Mouse (Mus musculus) embryonic facial prominence, embryonic 14.5 days (tissue): ENCODE measurements at regions not wholly inside any gene's neighbourhood (a gene's known extent, or its start where the extent isn't known, plus 50 kb on each side); places are given as distances from the start of the nearest gene placed in this dataset.

ENCODE experiments used
- ATAC-seq: fragments of 200-750 bp; cut with Nextera tagmentation; 2 replicates; pipeline ENCODE4 v1.8.0; 2017; ENCODE audit warnings: low read depth, moderate number of reproducible peaks, moderate TSS enrichment
- DNase-seq: peaks from one replicate; pipeline ENCODE4 v3.0.0-alpha.2; 2015; ENCODE audit warnings: low spot score
- H3K27ac ChIP-seq: fragments of 300-500 bp; sonication (generic); replicated peaks from 2 replicates; pipeline ENCODE4 v1.5.1; 2014; ENCODE audit warnings: low read depth, mild to moderate bottlenecking, low read length, moderate library complexity
- H3K27me3 ChIP-seq: fragments of 300-500 bp; sonication (generic); replicated peaks from 2 replicates; pipeline ENCODE4 v1.6.1; 2014; ENCODE audit warnings: low read length; ENCODE audit not compliant: control insufficient read depth, insufficient read depth
- H3K36me3 ChIP-seq: fragments of 300-500 bp; sonication (generic); 2 replicates; pipeline ENCODE4 v1.6.1; 2014; ENCODE audit warnings: low read length, mixed read lengths; ENCODE audit not compliant: control insufficient read depth, insufficient read depth
- H3K4me1 ChIP-seq: fragments of 300-500 bp; sonication (generic); 2 replicates; pipeline ENCODE4 v1.6.1; 2014; ENCODE audit warnings: antibody characterized with exemption, low read length; ENCODE audit not compliant: control insufficient read depth, insufficient read depth
- H3K4me2 ChIP-seq: fragments of 300-500 bp; sonication (generic); 2 replicates; pipeline ENCODE4 v1.6.1; 2014; ENCODE audit warnings: low read depth, mild to moderate bottlenecking, low read length, moderate library complexity, mixed read lengths
- H3K4me3 ChIP-seq: fragments of 300-500 bp; sonication (generic); 2 replicates; pipeline ENCODE4 v1.5.1; 2014; ENCODE audit warnings: low read depth, mild to moderate bottlenecking, low read length
- H3K9ac ChIP-seq: fragments of 300-500 bp; sonication (generic); 2 replicates; pipeline ENCODE4 v1.6.1; 2014; ENCODE audit warnings: low read depth, mild to moderate bottlenecking, low read length, moderate library complexity, mixed read lengths
- H3K9me3 ChIP-seq: fragments of 300-500 bp; sonication (generic); 2 replicates; pipeline ENCODE4 v1.6.1; 2016; ENCODE audit warnings: low read length; ENCODE audit not compliant: control insufficient read depth
- WGBS: fragments of 180-500 bp; shearing (Covaris S2); extraction: QIAGEN DNeasy Blood & Tissue Kit; methylation state at CpG from one replicate; pipeline ENCODE4 v1.1.7; 2014; 5-methylcytosine and 5-hydroxymethylcytosine counted together

DNA sequence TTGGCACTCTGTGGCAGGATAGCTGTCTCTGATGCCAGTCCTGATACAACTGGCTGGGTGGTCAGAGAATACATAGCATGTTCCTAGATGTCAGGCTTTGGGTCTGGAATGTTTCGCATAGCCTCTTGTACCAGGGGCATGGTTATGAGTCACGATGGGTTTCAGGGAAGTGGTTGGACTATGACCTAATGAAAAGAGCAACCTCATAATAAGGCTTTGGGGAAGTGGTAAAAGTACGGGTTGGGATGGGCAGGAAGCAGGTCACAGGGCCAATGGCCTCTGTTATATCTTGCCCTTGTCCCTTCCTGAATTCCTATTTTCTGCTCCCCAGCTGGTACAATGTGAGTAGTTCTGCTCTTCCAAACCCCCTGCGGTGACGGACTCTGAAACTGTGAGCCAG, 59.5 kb upstream of the Pitx1 start:
- no peaks in the 10 kb centered on the region for H3K9me3 ChIP-seq
- H3K27me3 ChIP-seq = no peaks in the 10 kb centered on the region; the same call in 1 of the 2 replicates
- no peak for ATAC-seq
- no peak overlapping the region for H3K4me2 ChIP-seq
- H3K4me1 ChIP-seq = peaks cover 12% of the 10 kb centered on the region; the same call in 1 of the 2 replicates
- no peak overlapping the region for H3K4me3 ChIP-seq
- 87% methylated on average over 5 of the region's 5 CpGs for WGBS
- no peaks in the 10 kb centered on the region for H3K36me3 ChIP-seq
- H3K9ac ChIP-seq = no peak overlapping the region
- DNase-seq = no peak
- H3K27ac ChIP-seq = no peak overlapping the region

DNA sequence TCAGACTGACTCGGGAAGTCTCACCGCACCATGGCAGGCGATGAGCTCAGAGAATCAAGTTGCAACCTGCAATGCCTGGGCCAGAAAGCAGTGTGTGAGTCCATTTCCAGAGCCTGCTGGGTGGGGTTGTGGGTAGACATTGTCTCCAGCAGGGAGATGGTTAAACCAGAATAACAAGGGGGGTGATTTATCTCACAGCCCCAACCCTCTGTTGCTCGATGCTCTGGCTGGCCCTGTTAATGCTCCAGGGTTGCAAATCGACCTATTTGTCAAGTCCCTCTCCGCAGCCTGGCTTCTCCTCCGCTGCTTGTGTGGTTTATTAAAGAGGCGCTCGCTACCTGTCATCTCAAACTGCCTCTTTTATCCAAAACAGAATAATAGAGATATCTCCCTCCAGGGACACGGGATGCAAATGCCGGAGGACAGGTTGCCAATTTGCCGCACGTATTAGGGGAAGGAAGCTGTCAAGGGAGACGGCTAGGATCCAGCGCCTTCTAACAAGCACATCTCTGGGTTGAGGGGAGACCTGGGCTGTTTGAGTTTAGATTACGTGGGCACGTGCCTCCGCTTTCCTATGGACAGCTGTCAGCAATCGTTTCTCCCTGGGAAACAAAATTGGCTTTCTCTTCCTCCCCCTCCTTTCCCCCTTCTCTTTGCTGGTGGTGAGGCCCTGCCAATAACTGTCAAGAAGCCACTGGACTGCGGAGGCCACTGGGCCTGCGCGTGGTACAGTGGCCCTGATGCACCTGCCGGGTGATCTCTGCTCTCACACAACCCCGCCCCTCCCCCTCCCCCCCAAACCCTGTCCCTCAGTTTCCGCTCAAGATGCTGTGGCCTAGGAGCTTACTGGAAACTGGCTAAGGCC, 57.4 kb upstream of the Pitx1 start:
- DNase-seq (no peak), ATAC-seq (no peak)
- no peak overlapping the region for H3K27ac ChIP-seq
- H3K4me2 ChIP-seq = no peak overlapping the region
- H3K36me3 ChIP-seq = no peaks in the 10 kb centered on the region
- H3K4me3 ChIP-seq = no peak overlapping the region
- H3K9ac ChIP-seq = no peak overlapping the region
- H3K27me3 ChIP-seq = no peaks in the 10 kb centered on the region; the same call in 1 of the 2 replicates
- peaks cover 2% of the 10 kb centered on the region; the same call in 1 of the 2 replicates for H3K4me1 ChIP-seq
- no peaks in the 10 kb centered on the region for H3K9me3 ChIP-seq
- WGBS = 59% methylated on average over 25 of the region's 25 CpGs

DNA sequence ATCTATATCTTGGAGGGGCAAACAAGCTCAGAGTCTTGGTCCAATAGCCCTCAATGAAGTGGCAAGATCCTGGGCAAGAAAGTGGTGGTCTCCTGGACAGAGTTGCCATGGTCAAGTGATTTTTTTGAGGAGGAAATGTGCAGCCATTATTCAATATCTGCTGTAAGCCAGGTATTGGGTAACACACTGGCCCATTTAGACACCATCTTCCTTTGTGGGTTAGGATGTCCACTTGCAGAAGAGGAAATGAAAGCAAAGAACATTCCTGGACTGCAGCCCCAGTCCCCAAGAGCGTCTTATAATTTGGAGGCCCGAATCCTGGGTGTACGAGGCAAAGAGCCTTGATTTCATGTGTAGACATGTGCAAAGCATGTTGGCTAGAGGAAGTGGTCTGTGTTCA, 56.3 kb upstream of the Pitx1 start:
- no peak overlapping the region for H3K9ac ChIP-seq
- no peaks in the 10 kb centered on the region; the same call in 1 of the 2 replicates for H3K27me3 ChIP-seq
- H3K4me2 ChIP-seq = no peak overlapping the region
- DNase-seq (no peak), ATAC-seq (no peak)
- no peaks in the 10 kb centered on the region for H3K36me3 ChIP-seq
- H3K4me3 ChIP-seq = no peak overlapping the region
- no peaks in the 10 kb centered on the region for H3K4me1 ChIP-seq
- no peak overlapping the region for H3K27ac ChIP-seq
- 83% methylated on average over 3 of the region's 3 CpGs for WGBS
- H3K9me3 ChIP-seq = no peaks in the 10 kb centered on the region

DNA sequence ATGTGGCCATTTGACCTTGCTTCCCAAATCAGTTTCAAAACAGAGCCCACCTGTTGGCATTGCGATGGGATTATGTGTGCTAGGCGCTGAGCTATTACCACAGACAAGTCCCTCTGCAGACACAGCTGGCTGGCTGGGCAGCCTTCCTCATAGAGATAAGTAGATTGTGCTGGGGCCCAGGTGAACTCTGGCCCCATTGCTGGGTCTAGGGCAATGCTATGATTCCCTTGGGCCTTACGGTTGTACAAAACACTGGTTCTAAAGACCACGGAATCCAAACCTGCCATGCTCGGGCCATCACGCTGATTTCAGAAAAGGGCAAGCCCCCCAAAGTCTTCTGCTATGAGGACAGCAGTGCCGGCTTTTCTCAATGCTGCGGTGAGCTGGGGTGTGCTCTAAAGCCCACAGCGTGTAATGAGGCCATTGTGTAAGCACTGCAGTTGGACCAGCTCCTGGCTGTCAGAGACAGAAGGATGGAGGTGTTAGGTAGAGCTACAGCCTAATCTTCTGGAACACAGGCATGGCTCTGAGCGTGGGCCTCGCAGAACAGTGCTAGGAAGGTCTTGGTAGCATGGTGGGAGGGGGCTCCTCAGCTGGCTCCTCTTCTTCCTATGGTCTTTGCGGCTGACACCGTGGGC, 51.2 kb upstream of the Pitx1 start:
- ATAC-seq (no peak), DNase-seq (no peak)
- 88% methylated on average over 13 of the region's 13 CpGs for WGBS
- Histone ChIP-seq H3K9ac (no peak overlapping the region), H3K4me1 (no peaks in the 10 kb centered on the region), H3K36me3 (no peaks in the 10 kb centered on the region), H3K9me3 (no peaks in the 10 kb centered on the region), H3K27me3 (no peaks in the 10 kb centered on the region), H3K4me3 (no peak overlapping the region), H3K4me2 (no peak overlapping the region), H3K27ac (no peak overlapping the region)
